Mouse (Mus musculus): ENCODE measurements around the gene Stac. TPM values are rescaled to one million over a fixed set of nuclear protein-coding genes. Genes with fewer than 3 reads are reported as not detected.

The Stac gene
- polyA plus RNA-seq, 1 experiment from 2014 or later = 5.1 TPM

GRCm38 (mm10) chr9:111535445-111536064 lies 154.6 kb downstream of the Stac start:
- Histone ChIP-seq H3K27ac (ENCODE audit: low read length) (no peak overlapping the region), H3K9me3 (ENCODE audit: control insufficient read depth, low read length) (no peaks in the 10 kb centered on the region), H3K4me3 (replicated peaks; ENCODE audit: low read length) (no peak overlapping the region), H3K36me3 (ENCODE audit: control insufficient read depth, insufficient read depth) (no peaks in the 10 kb centered on the region), H3K4me1 (replicated peaks; ENCODE audit: control insufficient read depth, insufficient read depth, low read length) (no peaks in the 10 kb centered on the region), H3K4me2 (ENCODE audit: low read length) (no peak overlapping the region), H3K27me3 (replicated peaks; ENCODE audit: control insufficient read depth, insufficient read depth, low read length) (no peaks in the 10 kb centered on the region), H3K9ac (replicated peaks; ENCODE audit: low read depth, low read length) (no peak overlapping the region)
- 86% methylated on average over 8 of the region's 8 CpGs for WGBS
- ATAC-seq = no peak

GRCm38 (mm10) chr9:111534744-111535423 lies 155.3 kb downstream of the Stac start:
- no peak for ATAC-seq
- Histone ChIP-seq H3K9me3 (ENCODE audit: control insufficient read depth, low read length) (no peaks in the 10 kb centered on the region), H3K4me1 (replicated peaks; ENCODE audit: control insufficient read depth, insufficient read depth, low read length) (no peaks in the 10 kb centered on the region), H3K4me2 (ENCODE audit: low read length) (no peak overlapping the region), H3K27me3 (replicated peaks; ENCODE audit: control insufficient read depth, insufficient read depth, low read length) (no peaks in the 10 kb centered on the region), H3K4me3 (replicated peaks; ENCODE audit: low read length) (no peak overlapping the region), H3K36me3 (ENCODE audit: control insufficient read depth, insufficient read depth) (no peaks in the 10 kb centered on the region), H3K9ac (replicated peaks; ENCODE audit: low read depth, low read length) (no peak overlapping the region), H3K27ac (ENCODE audit: low read length) (no peak overlapping the region)
- 70% methylated on average over 7 of the region's 7 CpGs for WGBS

GRCm38 (mm10) chr9:111523871-111524270 lies 166.3 kb downstream of the Stac start:
- H3K4me1 ChIP-seq (replicated peaks; ENCODE audit: control insufficient read depth, insufficient read depth, low read length) = no peaks in the 10 kb centered on the region
- H3K27ac ChIP-seq (ENCODE audit: low read length) = no peak overlapping the region
- H3K9me3 ChIP-seq (ENCODE audit: control insufficient read depth, low read length) = peaks cover 2% of the 10 kb centered on the region; the same call in 1 of the 2 replicates
- no peak for ATAC-seq
- no peak overlapping the region for H3K4me2 ChIP-seq (ENCODE audit: low read length)
- no peaks in the 10 kb centered on the region for H3K27me3 ChIP-seq (replicated peaks; ENCODE audit: control insufficient read depth, insufficient read depth, low read length)
- no peaks in the 10 kb centered on the region for H3K36me3 ChIP-seq (ENCODE audit: control insufficient read depth, insufficient read depth)
- 90% methylated on average over 3 of the region's 3 CpGs for WGBS
- H3K4me3 ChIP-seq (replicated peaks; ENCODE audit: low read length) = no peak overlapping the region
- H3K9ac ChIP-seq (replicated peaks; ENCODE audit: low read depth, low read length) = no peak overlapping the region

- WGBS = 93% methylated on average over 11 of the region's 11 CpGs
- Histone ChIP-seq H3K9me3 (ENCODE audit: control insufficient read depth, low read length) (peaks cover 2% of the 10 kb centered on the region; the same call in 1 of the 2 replicates), H3K36me3 (ENCODE audit: control insufficient read depth, insufficient read depth) (no peaks in the 10 kb centered on the region), H3K27me3 (replicated peaks; ENCODE audit: control insufficient read depth, insufficient read depth, low read length) (no peaks in the 10 kb centered on the region), H3K4me1 (replicated peaks; ENCODE audit: control insufficient read depth, insufficient read depth, low read length) (no peaks in the 10 kb centered on the region), H3K27ac (ENCODE audit: low read length) (no peak overlapping the region), H3K4me2 (ENCODE audit: low read length) (no peak overlapping the region), H3K9ac (replicated peaks; ENCODE audit: low read depth, low read length) (no peak overlapping the region), H3K4me3 (replicated peaks; ENCODE audit: low read length) (no peak overlapping the region)
- ATAC-seq = no peak
These were observed 167.0 kb downstream of the Stac start for GRCm38 (mm10) chr9:111523111-111523510.

- no peak overlapping the region for H3K4me3 ChIP-seq (replicated peaks; ENCODE audit: low read length)
- no peaks in the 10 kb centered on the region for H3K27me3 ChIP-seq (replicated peaks; ENCODE audit: control insufficient read depth, insufficient read depth, low read length)
- H3K9ac ChIP-seq (replicated peaks; ENCODE audit: low read depth, low read length) = no peak overlapping the region
- ATAC-seq = no peak
- WGBS = 95% methylated on average over 7 of the region's 7 CpGs
- no peaks in the 10 kb centered on the region for H3K36me3 ChIP-seq (ENCODE audit: control insufficient read depth, insufficient read depth)
- no peak overlapping the region for H3K27ac ChIP-seq (ENCODE audit: low read length)
- H3K4me1 ChIP-seq (replicated peaks; ENCODE audit: control insufficient read depth, insufficient read depth, low read length) = no peaks in the 10 kb centered on the region
- peaks cover 2% of the 10 kb centered on the region; the same call in 1 of the 2 replicates for H3K9me3 ChIP-seq (ENCODE audit: control insufficient read depth, low read length)
- no peak overlapping the region for H3K4me2 ChIP-seq (ENCODE audit: low read length)
These were observed 167.9 kb downstream of the Stac start for GRCm38 (mm10) chr9:111522226-111522625.

- 93% methylated on average over 3 of the region's 3 CpGs for WGBS
- H3K9ac ChIP-seq (replicated peaks; ENCODE audit: low read depth, low read length) = no peak overlapping the region
- no peak overlapping the region for H3K4me3 ChIP-seq (replicated peaks; ENCODE audit: low read length)
- no peaks in the 10 kb centered on the region for H3K9me3 ChIP-seq (ENCODE audit: control insufficient read depth, low read length)
- H3K4me2 ChIP-seq (ENCODE audit: low read length) = no peak overlapping the region
- peaks cover 5% of the 10 kb centered on the region; the same call in 1 of the 2 replicates for H3K4me1 ChIP-seq (replicated peaks; ENCODE audit: control insufficient read depth, insufficient read depth, low read length)
- no peak for ATAC-seq
- H3K36me3 ChIP-seq (ENCODE audit: control insufficient read depth, insufficient read depth) = no peaks in the 10 kb centered on the region
- no peaks in the 10 kb centered on the region for H3K27me3 ChIP-seq (replicated peaks; ENCODE audit: control insufficient read depth, insufficient read depth, low read length)
- H3K27ac ChIP-seq (ENCODE audit: low read length) = no peak overlapping the region
These were observed 174.6 kb downstream of the Stac start for GRCm38 (mm10) chr9:111515536-111515935.

- ATAC-seq = no peak
- H3K36me3 ChIP-seq (ENCODE audit: control insufficient read depth, insufficient read depth) = no peaks in the 10 kb centered on the region
- no peak overlapping the region for H3K4me3 ChIP-seq (replicated peaks; ENCODE audit: low read length)
- H3K27me3 ChIP-seq (replicated peaks; ENCODE audit: control insufficient read depth, insufficient read depth, low read length) = no peaks in the 10 kb centered on the region
- H3K9ac ChIP-seq (replicated peaks; ENCODE audit: low read depth, low read length) = no peak overlapping the region
- H3K27ac ChIP-seq (ENCODE audit: low read length) = no peak overlapping the region
- peaks cover 5% of the 10 kb centered on the region; the same call in 1 of the 2 replicates for H3K4me1 ChIP-seq (replicated peaks; ENCODE audit: control insufficient read depth, insufficient read depth, low read length)
- no peaks in the 10 kb centered on the region for H3K9me3 ChIP-seq (ENCODE audit: control insufficient read depth, low read length)
- no peak overlapping the region for H3K4me2 ChIP-seq (ENCODE audit: low read length)
- 52% methylated on average over 15 of the region's 15 CpGs for WGBS
These were observed 175.3 kb downstream of the Stac start for GRCm38 (mm10) chr9:111514586-111515473.

Measured in forebrain, embryonic 16.5 days (tissue).